Mouse (Mus musculus) kidney, embryonic 16.5 days (tissue): ENCODE measurements around the gene Rnaseh1. TPM values are rescaled to one million over a fixed set of nuclear protein-coding genes. Genes with fewer than 3 reads are reported as not detected.

ENCODE experiments used
- ATAC-seq: fragments of 200-750 bp; cut with Nextera tagmentation; 2 replicates; pipeline ENCODE4 v1.8.0; 2017; ENCODE audit warnings: moderate TSS enrichment; ENCODE audit not compliant: low FRiP score, low TSS enrichment
- H3K27ac ChIP-seq: fragments of 300-500 bp; sonication (generic); 2 replicates; pipeline ENCODE4 v1.5.1; 2014; ENCODE audit warnings: low read length
- H3K27me3 ChIP-seq: fragments of 300-500 bp; sonication (generic); 2 replicates; pipeline ENCODE4 v1.6.1; 2014; ENCODE audit warnings: low read length, control low read depth, mixed read lengths; ENCODE audit not compliant: insufficient read depth
- H3K36me3 ChIP-seq: fragments of 300-500 bp; sonication (generic); 2 replicates; pipeline ENCODE4 v1.6.1; 2014; ENCODE audit warnings: low read length, control low read depth, mixed read lengths; ENCODE audit not compliant: insufficient read depth
- H3K4me1 ChIP-seq: fragments of 300-500 bp; sonication (generic); 2 replicates; pipeline ENCODE4 v1.6.1; 2014; ENCODE audit warnings: low read length, control low read depth, mixed read lengths; ENCODE audit not compliant: insufficient read depth
- H3K4me2 ChIP-seq: fragments of 300-500 bp; sonication (generic); replicated peaks from 2 replicates; pipeline ENCODE4 v1.6.1; 2014; ENCODE audit warnings: low read depth, low read length
- H3K4me3 ChIP-seq: fragments of 300-500 bp; sonication (generic); 2 replicates; pipeline ENCODE4 v1.5.1; 2014; ENCODE audit warnings: mild to moderate bottlenecking, low read length
- H3K9ac ChIP-seq: fragments of 300-500 bp; sonication (generic); replicated peaks from 2 replicates; pipeline ENCODE4 v1.6.1; 2014; ENCODE audit warnings: low read length
- H3K9me3 ChIP-seq: fragments of 300-500 bp; sonication (generic); 2 replicates; pipeline ENCODE4 v1.6.1; 2016; ENCODE audit warnings: low read length, control low read depth
- WGBS: fragments of 180-500 bp; shearing (Covaris S2); extraction: QIAGEN DNeasy Blood & Tissue Kit; methylation state at CpG from one replicate; pipeline ENCODE4 v1.1.7; 2014; 5-methylcytosine and 5-hydroxymethylcytosine counted together
- polyA plus RNA-seq: library from polyadenylated mRNA; unstranded; fragments of >200 nt; fragmentation: Nextera tagmentation; extraction: Ambion mirVana; gene quantifications from 2 replicates; pipeline ENCODE4 v1.2.1, GENCODE M21; 2015

The Rnaseh1 gene
- polyA plus RNA-seq, 1 experiment from 2014 or later = 34.7 TPM

DNA sequence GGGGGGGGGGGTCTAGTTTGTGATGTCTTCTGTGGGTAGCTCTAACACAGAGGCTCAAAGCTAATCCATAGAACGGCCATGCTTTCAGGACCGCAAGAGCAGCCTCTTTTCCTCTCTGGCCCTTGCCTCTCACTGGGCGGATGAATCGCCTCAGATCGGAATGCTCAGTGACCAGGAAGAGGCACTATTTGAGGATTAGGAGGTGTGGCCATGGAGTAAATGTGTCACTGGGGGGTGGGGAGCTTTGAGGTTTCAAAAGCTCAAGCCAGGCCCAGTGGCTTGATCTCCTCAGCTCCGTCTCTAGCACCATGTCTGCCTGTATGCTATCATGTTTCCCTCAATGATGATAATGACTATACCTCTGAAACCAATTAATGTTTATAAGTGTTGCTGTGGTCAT lies 39.6 kb downstream of the Rnaseh1 start:
- ATAC-seq = no peak
- Histone ChIP-seq H3K9me3 (no peaks in the 10 kb centered on the region), H3K4me1 (no peaks in the 10 kb centered on the region), H3K4me3 (no peak overlapping the region), H3K4me2 (no peak overlapping the region), H3K27me3 (no peaks in the 10 kb centered on the region), H3K27ac (no peak overlapping the region), H3K36me3 (peaks cover 37% of the 10 kb centered on the region), H3K9ac (no peak overlapping the region)
- WGBS = 87% methylated on average over 6 of the region's 6 CpGs

DNA sequence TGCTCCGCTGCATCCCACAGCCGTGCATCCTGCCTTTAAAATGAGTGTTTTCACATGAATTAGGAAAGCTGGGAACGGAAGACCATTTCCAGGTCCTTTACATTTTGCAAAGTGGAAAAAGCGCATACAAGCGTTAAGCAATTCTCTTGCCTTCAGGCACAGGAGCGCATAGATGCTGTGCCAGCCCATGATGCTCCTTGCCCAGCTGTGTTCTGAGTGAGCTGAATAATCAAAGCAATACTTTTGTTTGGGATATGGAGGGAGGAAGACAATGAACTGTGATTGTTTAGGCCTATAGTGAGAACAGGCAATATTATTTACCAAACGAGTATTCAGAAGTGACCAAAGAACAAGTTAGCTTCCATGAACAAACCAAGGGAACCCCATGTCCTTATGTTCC lies 41.3 kb downstream of the Rnaseh1 start:
- WGBS = 92% methylated on average over 7 of the region's 7 CpGs
- H3K4me1 ChIP-seq = no peaks in the 10 kb centered on the region
- no peak for ATAC-seq
- H3K4me3 ChIP-seq = no peak overlapping the region
- no peak overlapping the region for H3K4me2 ChIP-seq
- H3K27ac ChIP-seq = no peak overlapping the region
- H3K27me3 ChIP-seq = no peaks in the 10 kb centered on the region
- H3K36me3 ChIP-seq = peaks cover 38% of the 10 kb centered on the region
- H3K9me3 ChIP-seq = no peaks in the 10 kb centered on the region
- no peak overlapping the region for H3K9ac ChIP-seq

GRCm38 (mm10) chr12:28693738-28694137 lies 44.3 kb downstream of the Rnaseh1 start:
- H3K9ac ChIP-seq = no peak overlapping the region
- no peaks in the 10 kb centered on the region for H3K27me3 ChIP-seq
- no peak for ATAC-seq
- 0 out of 2 replicates have a peak, but pooled peaks cover 3% of the 10 kb centered on the region for H3K4me1 ChIP-seq
- H3K4me2 ChIP-seq = no peak overlapping the region
- H3K9me3 ChIP-seq = no peaks in the 10 kb centered on the region
- H3K4me3 ChIP-seq = no peak overlapping the region
- no peak overlapping the region for H3K27ac ChIP-seq
- peaks cover 31% of the 10 kb centered on the region for H3K36me3 ChIP-seq
- 76% methylated on average over 3 of the region's 3 CpGs for WGBS

- ATAC-seq = peak; percentile 16; the same call in 1 of the 2 replicates
- 78% methylated on average over 2 of the region's 2 CpGs for WGBS
- Histone ChIP-seq H3K4me1 (0 out of 2 replicates have a peak, but pooled peaks cover 3% of the 10 kb centered on the region), H3K4me2 (no peak overlapping the region), H3K4me3 (no peak overlapping the region), H3K27me3 (no peaks in the 10 kb centered on the region), H3K27ac (no peak overlapping the region), H3K9ac (no peak overlapping the region), H3K36me3 (peaks cover 26% of the 10 kb centered on the region), H3K9me3 (no peaks in the 10 kb centered on the region)
These were observed 44.8 kb downstream of the Rnaseh1 start for GRCm38 (mm10) chr12:28694231-28694630.

DNA sequence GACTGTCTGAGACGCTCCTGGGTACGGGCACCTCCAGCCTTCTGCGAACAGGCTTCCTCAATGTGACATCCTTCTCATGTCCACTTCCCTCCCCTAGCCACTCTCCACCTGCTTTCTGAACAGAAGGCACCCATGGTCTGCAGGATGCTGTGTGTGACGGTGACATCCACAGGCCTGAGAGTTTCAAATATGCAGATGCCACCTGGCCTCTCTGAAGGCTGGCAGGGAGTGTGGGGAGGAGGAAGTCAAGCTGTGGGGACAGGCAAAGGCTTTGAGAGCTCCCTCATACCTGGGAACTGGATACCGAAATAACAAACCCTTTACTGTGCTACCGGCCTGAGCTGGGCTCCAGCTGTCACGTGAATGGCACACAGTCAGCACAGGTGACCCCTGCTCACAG lies 45.4 kb downstream of the Rnaseh1 start:
- H3K4me3 ChIP-seq = no peak overlapping the region
- no peak overlapping the region for H3K9ac ChIP-seq
- WGBS = 91% methylated on average over 7 of the region's 7 CpGs
- no peak overlapping the region for H3K4me2 ChIP-seq
- ATAC-seq = no peak
- H3K4me1 ChIP-seq = 0 out of 2 replicates have a peak, but pooled peaks cover 3% of the 10 kb centered on the region
- H3K36me3 ChIP-seq = peaks cover 26% of the 10 kb centered on the region
- no peaks in the 10 kb centered on the region for H3K9me3 ChIP-seq
- no peak overlapping the region for H3K27ac ChIP-seq
- H3K27me3 ChIP-seq = no peaks in the 10 kb centered on the region

DNA sequence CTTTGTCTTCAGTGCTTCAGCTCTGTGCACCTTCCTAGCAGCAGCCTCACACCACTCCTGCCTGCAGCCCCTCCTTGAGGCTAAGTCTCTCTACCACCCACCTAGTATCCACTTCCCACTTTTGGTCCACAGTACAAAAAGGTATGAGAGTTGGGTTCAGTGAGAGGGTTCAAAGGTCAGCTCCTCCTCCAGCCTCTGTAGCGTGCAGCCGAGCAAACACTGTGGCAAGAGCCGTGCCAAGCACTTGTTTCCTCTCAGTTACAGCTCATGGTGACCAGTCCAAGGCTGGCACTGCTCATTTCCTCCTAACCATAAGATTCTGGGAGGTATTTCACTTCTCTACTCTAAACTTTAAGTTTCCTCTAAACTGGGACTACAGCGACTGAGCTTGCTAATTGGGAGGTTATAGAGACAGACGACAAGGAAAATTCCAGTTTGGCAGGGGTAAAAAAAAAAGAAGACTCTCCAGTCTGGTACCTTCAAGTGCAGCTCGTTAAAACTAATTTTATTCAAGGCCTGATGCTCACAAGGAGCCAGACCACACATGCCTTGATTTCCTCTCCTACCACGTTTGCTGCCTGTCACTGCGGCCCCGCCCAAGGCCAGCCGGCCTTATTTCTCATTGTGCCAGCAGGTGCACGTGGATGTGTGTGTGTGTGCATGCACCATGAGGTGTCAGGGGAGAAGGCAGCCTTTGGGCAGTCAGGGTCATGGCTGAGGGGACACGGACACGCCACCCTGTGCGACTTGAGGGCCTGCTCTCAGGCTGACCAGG lies 48.6 kb downstream of the Rnaseh1 start:
- H3K9ac ChIP-seq = no peak overlapping the region
- no peak overlapping the region for H3K4me3 ChIP-seq
- WGBS = 71% methylated on average over 14 of the region's 14 CpGs
- peaks cover 8% of the 10 kb centered on the region; the same call in 1 of the 2 replicates for H3K4me1 ChIP-seq
- H3K36me3 ChIP-seq = peaks cover 4% of the 10 kb centered on the region; the same call in 1 of the 2 replicates
- no peaks in the 10 kb centered on the region for H3K27me3 ChIP-seq
- H3K9me3 ChIP-seq = no peaks in the 10 kb centered on the region
- no peak overlapping the region for H3K4me2 ChIP-seq
- no peak for ATAC-seq
- no peak overlapping the region for H3K27ac ChIP-seq

- no peak for ATAC-seq
- Histone ChIP-seq H3K9ac (no peak overlapping the region), H3K9me3 (no peaks in the 10 kb centered on the region), H3K27me3 (no peaks in the 10 kb centered on the region), H3K27ac (no peak overlapping the region), H3K36me3 (peaks cover 4% of the 10 kb centered on the region; the same call in 1 of the 2 replicates), H3K4me1 (peaks cover 8% of the 10 kb centered on the region; the same call in 1 of the 2 replicates), H3K4me2 (no peak overlapping the region), H3K4me3 (no peak overlapping the region)
- WGBS = 66% methylated on average over 5 of the region's 5 CpGs
These were observed 49.7 kb downstream of the Rnaseh1 start for GRCm38 (mm10) chr12:28699086-28699485.

DNA sequence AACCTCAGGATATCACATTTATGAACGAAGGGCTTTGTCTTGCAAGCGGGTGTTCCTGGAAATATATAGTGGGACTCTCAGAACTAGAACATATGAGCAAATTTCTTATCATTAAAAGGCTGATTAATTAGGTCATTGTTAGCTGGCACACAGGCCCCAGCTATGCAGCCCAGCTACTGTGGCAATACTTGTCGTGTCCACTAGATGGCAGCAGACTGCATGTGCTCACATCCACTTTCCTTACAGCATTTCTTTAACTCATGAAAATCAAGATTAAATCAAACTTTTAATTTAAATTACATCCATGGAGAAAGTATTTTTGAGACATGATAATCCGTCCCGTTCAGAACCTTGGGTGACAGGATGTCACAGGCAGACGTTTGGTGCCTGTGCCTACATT lies 50.3 kb downstream of the Rnaseh1 start:
- H3K9me3 ChIP-seq = no peaks in the 10 kb centered on the region
- H3K9ac ChIP-seq = no peak overlapping the region
- peaks cover 14% of the 10 kb centered on the region for H3K4me1 ChIP-seq
- no peaks in the 10 kb centered on the region for H3K27me3 ChIP-seq
- no peak overlapping the region for H3K4me3 ChIP-seq
- peaks cover 1% of the 10 kb centered on the region; the same call in 1 of the 2 replicates for H3K36me3 ChIP-seq
- H3K27ac ChIP-seq = no peak overlapping the region
- H3K4me2 ChIP-seq = no peak overlapping the region
- no peak for ATAC-seq
- 11% methylated on average over 6 of the region's 6 CpGs for WGBS

- H3K4me3 ChIP-seq = no peak overlapping the region
- no peak overlapping the region for H3K4me2 ChIP-seq
- 0 out of 2 replicates have a peak, but pooled peaks have one; percentile 13 for ATAC-seq
- no peaks in the 10 kb centered on the region for H3K9me3 ChIP-seq
- H3K9ac ChIP-seq = no peak overlapping the region
- H3K27ac ChIP-seq = 0 out of 2 replicates have a peak overlapping the region, but pooled peaks have one; percentile 22
- H3K27me3 ChIP-seq = no peaks in the 10 kb centered on the region
- H3K4me1 ChIP-seq = peaks cover 19% of the 10 kb centered on the region
- H3K36me3 ChIP-seq = no peaks in the 10 kb centered on the region; the same call in 1 of the 2 replicates
- 42% methylated on average over 3 of the region's 3 CpGs for WGBS
These were observed 50.7 kb downstream of the Rnaseh1 start for GRCm38 (mm10) chr12:28700101-28700511.

GRCm38 (mm10) chr12:28700561-28701025 lies 51.2 kb downstream of the Rnaseh1 start:
- H3K4me3 ChIP-seq = no peak overlapping the region
- no peak overlapping the region for H3K4me2 ChIP-seq
- no peaks in the 10 kb centered on the region for H3K27me3 ChIP-seq
- no peak for ATAC-seq
- no peaks in the 10 kb centered on the region; the same call in 1 of the 2 replicates for H3K36me3 ChIP-seq
- no peak overlapping the region for H3K27ac ChIP-seq
- 73% methylated on average over 19 of the region's 19 CpGs for WGBS
- peaks cover 19% of the 10 kb centered on the region for H3K4me1 ChIP-seq
- H3K9me3 ChIP-seq = no peaks in the 10 kb centered on the region
- H3K9ac ChIP-seq = no peak overlapping the region
